8 mouse cellular contexts compared by ENCODE assay signal in genomic region chr3:88381389-88382315, GRCm38 (mm10). TPM values are rescaled to one million over a fixed set of nuclear protein-coding genes. Genes with fewer than 3 reads are reported as not detected.
DNase-seq lines count a peak whose midpoint lies in the region; ATAC-seq lines count a peak whose summit lies in the region.
"Not testable (repeated sequence)": the region's sequence is repeated elsewhere in the genome, so short reads cannot be mapped to it uniquely, and the experiment has no call there.

No protein-coding gene starts in this region.

- H3K4me3 ChIP-seq in forebrain, embryonic 12.5 days (replicated peaks): peak overlapping the region; percentile 26
- 0 out of 2 replicates have a peak overlapping the region, but pooled peaks have one; percentile 16 for H3K4me3 ChIP-seq in hindbrain, embryonic 11.5 days (ENCODE audit: low read depth, low read length)
- H3K4me3 ChIP-seq in liver, embryonic 16.5 days (ENCODE audit: low read depth, low read length): not testable (repeated sequence)
- peak overlapping the region; percentile 18 for H3K4me3 ChIP-seq in midbrain, embryonic 16.5 days (ENCODE audit: low read depth, low read length)

- peak; percentile 98 for ATAC-seq in CD4-positive, CD25-positive, alpha-beta regulatory T cell, adult 4 months
- peak; percentile 94 for ATAC-seq in forebrain, embryonic 12.5 days (ENCODE audit: low FRiP score)
- peak; percentile 91 for ATAC-seq in hindbrain, embryonic 11.5 days (ENCODE audit: low FRiP score)
- ATAC-seq in liver, embryonic 16.5 days (ENCODE audit: low read depth): peak; percentile 82
- peak; percentile 85 for ATAC-seq in midbrain, embryonic 16.5 days

- H3K4me2 ChIP-seq in forebrain, embryonic 12.5 days: peak overlapping the region; percentile 53
- H3K4me2 ChIP-seq in hindbrain, embryonic 11.5 days (replicated peaks; ENCODE audit: low read depth, low read length): peak overlapping the region; percentile 35
- peak overlapping the region; percentile 18; the same call in 1 of the 2 replicates for H3K4me2 ChIP-seq in liver, embryonic 16.5 days (ENCODE audit: low read depth, low read length)
- H3K4me2 ChIP-seq in midbrain, embryonic 16.5 days (ENCODE audit: low read length): peak overlapping the region; percentile 48

- H3K27ac ChIP-seq in forebrain, embryonic 12.5 days: peak overlapping the region; percentile 80
- not testable (repeated sequence) for H3K27ac ChIP-seq in hindbrain, embryonic 11.5 days (ENCODE audit: low read depth, low read length); liver, embryonic 16.5 days (ENCODE audit: low read length); midbrain, embryonic 16.5 days (ENCODE audit: low read length)

- H3K9me3 ChIP-seq in forebrain, embryonic 12.5 days; hindbrain, embryonic 11.5 days (ENCODE audit: control insufficient read depth, low read length); liver, embryonic 16.5 days (replicated peaks; ENCODE audit: control insufficient read depth, low read length); midbrain, embryonic 16.5 days (replicated peaks; ENCODE audit: control insufficient read depth, low read length, poor library complexity, severe bottlenecking): not testable (repeated sequence)

- H3K27me3 ChIP-seq in forebrain, embryonic 12.5 days; hindbrain, embryonic 11.5 days (ENCODE audit: control insufficient read depth, insufficient read depth, low read length); liver, embryonic 16.5 days (ENCODE audit: control insufficient read depth, insufficient read depth, low read depth, low read length); midbrain, embryonic 16.5 days (ENCODE audit: control insufficient read depth, insufficient read depth, low read depth, low read length); splenic B cell, adult 2 months (ENCODE audit: control insufficient read depth, insufficient read depth, low read length, poor library complexity, severe bottlenecking): not testable (repeated sequence)

- peak; percentile 59 for DNase-seq in brain, adult 2 months (ENCODE audit: low read depth, low spot score)
- DNase-seq in hindbrain, embryonic 11.5 days (ENCODE audit: low spot score): peak; percentile 79
- DNase-seq in kidney, postnatal 10 days: peak; percentile 57
- peak; percentile 55 for DNase-seq in splenic B cell, adult 2 months (ENCODE audit: low read depth, low spot score)

- H3K36me3 ChIP-seq in forebrain, embryonic 12.5 days (replicated peaks); hindbrain, embryonic 11.5 days (ENCODE audit: control insufficient read depth, insufficient read depth, low read length); liver, embryonic 16.5 days (ENCODE audit: control insufficient read depth, insufficient read depth); midbrain, embryonic 16.5 days (ENCODE audit: control insufficient read depth, insufficient read depth, low read length); splenic B cell, adult 2 months (ENCODE audit: control insufficient read depth, insufficient read depth, low read length, poor library complexity, severe bottlenecking): not testable (repeated sequence)

- 6% methylated on average over 22 of the region's 22 CpGs for WGBS in forebrain, embryonic 12.5 days
- 7% methylated on average over 17 of the region's 22 CpGs for WGBS in hindbrain, embryonic 11.5 days
- WGBS in liver, embryonic 16.5 days (ENCODE audit: insufficient replicate concordance): 14% methylated on average over 20 of the region's 22 CpGs
- 4% methylated on average over 18 of the region's 22 CpGs for WGBS in midbrain, embryonic 16.5 days

- H3K4me1 ChIP-seq in forebrain, embryonic 12.5 days; hindbrain, embryonic 11.5 days (replicated peaks; ENCODE audit: control insufficient read depth, insufficient read depth, low read length); liver, embryonic 16.5 days (ENCODE audit: control insufficient read depth, low read depth, low read length); midbrain, embryonic 16.5 days (ENCODE audit: control insufficient read depth, insufficient read depth, low read length): not testable (repeated sequence)

- 0 out of 2 replicates have a peak overlapping the region, but pooled peaks have one; percentile 40 for H3K9ac ChIP-seq in forebrain, embryonic 12.5 days
- H3K9ac ChIP-seq in hindbrain, embryonic 11.5 days (ENCODE audit: low read depth, low read length): peak overlapping the region; percentile 34
- not testable (repeated sequence) for H3K9ac ChIP-seq in liver, embryonic 16.5 days (ENCODE audit: low read depth, low read length)
- peak overlapping the region; percentile 40; the same call in 1 of the 2 replicates for H3K9ac ChIP-seq in midbrain, embryonic 16.5 days (ENCODE audit: low read depth, low read length)

RNA-seq across cellular contexts. Expression of gene Bglap, which starts 2.6 kb away (rescaled TPM):
- polyA plus RNA-seq in CD4-positive, CD25-positive, alpha-beta regulatory T cell, adult 4 months (2017; shearing (Covaris generic)): not detected
- not detected in 2 replicates for polyA plus RNA-seq in forebrain, embryonic 12.5 days (2016; fragmentation: Nextera tagmentation; extraction: Ambion mirVana)
- not detected in 2 replicates for polyA plus RNA-seq in hindbrain, embryonic 11.5 days (2014; fragmentation: Nextera tagmentation; extraction: Ambion mirVana)
- polyA plus RNA-seq in liver, embryonic 16.5 days (2015; fragmentation: Nextera tagmentation; extraction: Ambion mirVana): not detected in 2 replicates
- polyA plus RNA-seq in midbrain, embryonic 16.5 days (2015; fragmentation: Nextera tagmentation; extraction: Ambion mirVana): 0.88 TPM in 1 of 2 replicates, not detected in the other

RNA-seq across cellular contexts. Expression of gene Bglap2, which starts 3.2 kb away (rescaled TPM):
- not detected for polyA plus RNA-seq in CD4-positive, CD25-positive, alpha-beta regulatory T cell, adult 4 months (2017; shearing (Covaris generic))
- polyA plus RNA-seq in forebrain, embryonic 12.5 days (2016; fragmentation: Nextera tagmentation; extraction: Ambion mirVana): not detected in 2 replicates
- not detected in 2 replicates for polyA plus RNA-seq in hindbrain, embryonic 11.5 days (2014; fragmentation: Nextera tagmentation; extraction: Ambion mirVana)
- not detected in 2 replicates for polyA plus RNA-seq in liver, embryonic 16.5 days (2015; fragmentation: Nextera tagmentation; extraction: Ambion mirVana)
- 1.3 TPM in 1 of 2 replicates, not detected in the other for polyA plus RNA-seq in midbrain, embryonic 16.5 days (2015; fragmentation: Nextera tagmentation; extraction: Ambion mirVana)

RNA-seq across cellular contexts. Expression of gene Bglap3, which starts 9.1 kb away (rescaled TPM):
- polyA plus RNA-seq in CD4-positive, CD25-positive, alpha-beta regulatory T cell, adult 4 months (2017; shearing (Covaris generic)): not detected
- polyA plus RNA-seq in forebrain, embryonic 12.5 days (2016; fragmentation: Nextera tagmentation; extraction: Ambion mirVana): 0.18 TPM in 1 of 2 replicates, not detected in the other
- polyA plus RNA-seq in hindbrain, embryonic 11.5 days (2014; fragmentation: Nextera tagmentation; extraction: Ambion mirVana): 0.26 TPM in 1 of 2 replicates, not detected in the other
- 0.15 and 0.69 TPM in 2 replicates for polyA plus RNA-seq in liver, embryonic 16.5 days (2015; fragmentation: Nextera tagmentation; extraction: Ambion mirVana)
- not detected in 2 replicates for polyA plus RNA-seq in midbrain, embryonic 16.5 days (2015; fragmentation: Nextera tagmentation; extraction: Ambion mirVana)

RNA-seq across cellular contexts. Expression of gene Paqr6, which starts 17.3 kb away (rescaled TPM):
- polyA plus RNA-seq in CD4-positive, CD25-positive, alpha-beta regulatory T cell, adult 4 months (2017; shearing (Covaris generic)): not detected
- polyA plus RNA-seq in forebrain, embryonic 12.5 days (2016; fragmentation: Nextera tagmentation; extraction: Ambion mirVana): 1.0 and 1.6 TPM in 2 replicates
- 1.3 and 1.6 TPM in 2 replicates for polyA plus RNA-seq in hindbrain, embryonic 11.5 days (2014; fragmentation: Nextera tagmentation; extraction: Ambion mirVana)
- 5.9 and 7.0 TPM in 2 replicates for polyA plus RNA-seq in liver, embryonic 16.5 days (2015; fragmentation: Nextera tagmentation; extraction: Ambion mirVana)
- polyA plus RNA-seq in midbrain, embryonic 16.5 days (2015; fragmentation: Nextera tagmentation; extraction: Ambion mirVana): 1.2 and 1.9 TPM in 2 replicates

RNA-seq across cellular contexts. Expression of gene Pmf1, which starts 28.5 kb away (rescaled TPM):
- polyA plus RNA-seq in CD4-positive, CD25-positive, alpha-beta regulatory T cell, adult 4 months (2017; shearing (Covaris generic)): 10 to 100 TPM; 37.2 to 52.9 TPM
- polyA plus RNA-seq in forebrain, embryonic 12.5 days (2016; fragmentation: Nextera tagmentation; extraction: Ambion mirVana): 119 and 120 TPM in 2 replicates
- 108 and 109 TPM in 2 replicates for polyA plus RNA-seq in hindbrain, embryonic 11.5 days (2014; fragmentation: Nextera tagmentation; extraction: Ambion mirVana)
- 69.7 and 76.8 TPM in 2 replicates for polyA plus RNA-seq in liver, embryonic 16.5 days (2015; fragmentation: Nextera tagmentation; extraction: Ambion mirVana)
- polyA plus RNA-seq in midbrain, embryonic 16.5 days (2015; fragmentation: Nextera tagmentation; extraction: Ambion mirVana): 18.3 and 19.2 TPM in 2 replicates
